Mouse (Mus musculus) intestine, postnatal 0 days (tissue): ENCODE results near the gene Slco3a1. TPM values are rescaled to one million over a fixed set of nuclear protein-coding genes. Genes with fewer than 3 reads are reported as not detected.
A peak's percentile ranks its signal among the peaks of the same experiment; 100 is the strongest.

Source experiments
- ATAC-seq: fragments of 200-750 bp; cut with Nextera tagmentation; 2 replicates; pipeline ENCODE4 v1.8.0; 2017; ENCODE audit warnings: mild to moderate bottlenecking, moderate TSS enrichment, moderate library complexity
- H3K27ac ChIP-seq: fragments of 300-500 bp; sonication (generic); 2 replicates; pipeline ENCODE4 v1.5.1; 2014; ENCODE audit warnings: mild to moderate bottlenecking, low read depth, low read length, moderate library complexity
- H3K27me3 ChIP-seq: fragments of 300-500 bp; sonication (generic); replicated peaks from 2 replicates; pipeline ENCODE4 v1.6.1; 2014; ENCODE audit warnings: low read length, mixed read lengths; ENCODE audit not compliant: control insufficient read depth, insufficient read depth
- H3K36me3 ChIP-seq: fragments of 300-500 bp; sonication (generic); 2 replicates; pipeline ENCODE4 v1.6.1; 2014; ENCODE audit warnings: mild to moderate bottlenecking, moderate library complexity; ENCODE audit not compliant: control insufficient read depth, insufficient read depth
- H3K4me1 ChIP-seq: fragments of 300-500 bp; sonication (generic); replicated peaks from 2 replicates; pipeline ENCODE4 v1.6.1; 2014; ENCODE audit warnings: antibody characterized with exemption, low read length, mixed read lengths; ENCODE audit not compliant: control insufficient read depth, insufficient read depth
- H3K4me2 ChIP-seq: fragments of 300-500 bp; sonication (generic); replicated peaks from 2 replicates; pipeline ENCODE4 v1.6.1; 2014; ENCODE audit warnings: low read depth, mild to moderate bottlenecking, moderate library complexity
- H3K4me3 ChIP-seq: fragments of 300-500 bp; sonication (generic); 2 replicates; pipeline ENCODE4 v1.5.1; 2014; ENCODE audit warnings: low read depth, low read length
- H3K9ac ChIP-seq: fragments of 300-500 bp; sonication (generic); 2 replicates; pipeline ENCODE4 v1.6.1; 2014; ENCODE audit warnings: mild to moderate bottlenecking, low read depth, low read length
- H3K9me3 ChIP-seq: fragments of 300-500 bp; sonication (generic); 2 replicates; pipeline ENCODE4 v1.6.1; 2016; ENCODE audit warnings: mixed run types; ENCODE audit not compliant: control insufficient read depth
- CTCF ChIP-seq: sonication (generic); IDR thresholded peaks from 2 replicates; pipeline ENCODE4 v1.5.1; 2016; ENCODE audit warnings: low read depth, mild to moderate bottlenecking, control low read depth, antibody characterized with exemption, moderate library complexity
- WGBS: fragments of 180-500 bp; shearing (Covaris S2); extraction: QIAGEN DNeasy Blood & Tissue Kit; methylation state at CpG from one replicate; pipeline ENCODE4 v1.1.7; 2014; 5-methylcytosine and 5-hydroxymethylcytosine counted together
- polyA plus RNA-seq: library from polyadenylated mRNA; unstranded; fragments of >200 nt; fragmentation: Nextera tagmentation; extraction: Ambion mirVana; gene quantifications from 2 replicates; pipeline ENCODE4 v1.2.1, GENCODE M21; 2015

Gene Slco3a1
- polyA plus RNA-seq, 1 experiment from 2014 or later = 8.1 TPM

GRCm38 (mm10) chr7:74464638-74465037 is 89.9 kb downstream of the Slco3a1 start:
- Histone ChIP-seq H3K4me3 (no peak overlapping the region), H3K9me3 (no peaks in the 10 kb centered on the region), H3K27me3 (no peaks in the 10 kb centered on the region), H3K9ac (no peak overlapping the region), H3K4me1 (no peaks in the 10 kb centered on the region), H3K36me3 (no peaks in the 10 kb centered on the region), H3K4me2 (no peak overlapping the region), H3K27ac (no peak overlapping the region)
- 70% methylated on average over 7 of the region's 7 CpGs for WGBS
- no peak for TF ChIP-seq CTCF
- ATAC-seq = no peak

- Histone ChIP-seq H3K27ac (no peak overlapping the region), H3K9ac (no peak overlapping the region), H3K36me3 (no peaks in the 10 kb centered on the region), H3K4me2 (no peak overlapping the region), H3K4me1 (no peaks in the 10 kb centered on the region), H3K9me3 (no peaks in the 10 kb centered on the region), H3K4me3 (no peak overlapping the region), H3K27me3 (no peaks in the 10 kb centered on the region)
- WGBS = 73% methylated on average over 4 of the region's 4 CpGs
- ATAC-seq = no peak
- no peak for TF ChIP-seq CTCF
Measured at GRCm38 (mm10) chr7:74462451-74462850, 92.1 kb downstream of the Slco3a1 start.

- ATAC-seq = no peak
- Histone ChIP-seq H3K9ac (no peak overlapping the region), H3K4me3 (no peak overlapping the region), H3K4me1 (no peaks in the 10 kb centered on the region), H3K27me3 (no peaks in the 10 kb centered on the region), H3K4me2 (no peak overlapping the region), H3K36me3 (no peaks in the 10 kb centered on the region), H3K9me3 (no peaks in the 10 kb centered on the region), H3K27ac (no peak overlapping the region)
- TF ChIP-seq CTCF = no peak
- WGBS = 75% methylated on average over 5 of the region's 5 CpGs
Measured at GRCm38 (mm10) chr7:74461736-74462135, 92.8 kb downstream of the Slco3a1 start.

- no peak for TF ChIP-seq CTCF
- no peaks in the 10 kb centered on the region for H3K27me3 ChIP-seq
- no peak overlapping the region for H3K4me3 ChIP-seq
- no peaks in the 10 kb centered on the region for H3K4me1 ChIP-seq
- no peak overlapping the region for H3K9ac ChIP-seq
- H3K27ac ChIP-seq = no peak overlapping the region
- H3K36me3 ChIP-seq = no peaks in the 10 kb centered on the region
- 96% methylated on average over 1 of the region's 1 CpGs for WGBS
- no peak overlapping the region for H3K4me2 ChIP-seq
- no peak for ATAC-seq
- no peaks in the 10 kb centered on the region for H3K9me3 ChIP-seq
Measured at GRCm38 (mm10) chr7:74461146-74461545, 93.4 kb downstream of the Slco3a1 start.

- H3K36me3 ChIP-seq = no peaks in the 10 kb centered on the region
- no peak overlapping the region for H3K9ac ChIP-seq
- no peaks in the 10 kb centered on the region for H3K9me3 ChIP-seq
- TF ChIP-seq CTCF = no peak
- no peak overlapping the region for H3K4me2 ChIP-seq
- no peak overlapping the region for H3K4me3 ChIP-seq
- WGBS = 53% methylated on average over 3 of the region's 3 CpGs
- no peak for ATAC-seq
- no peaks in the 10 kb centered on the region for H3K4me1 ChIP-seq
- H3K27me3 ChIP-seq = no peaks in the 10 kb centered on the region
- no peak overlapping the region for H3K27ac ChIP-seq
Measured at GRCm38 (mm10) chr7:74459812-74460211, 94.8 kb downstream of the Slco3a1 start.

- no peak for TF ChIP-seq CTCF
- no peaks in the 10 kb centered on the region for H3K27me3 ChIP-seq
- no peaks in the 10 kb centered on the region for H3K9me3 ChIP-seq
- H3K36me3 ChIP-seq = no peaks in the 10 kb centered on the region
- ATAC-seq = no peak
- 63% methylated on average over 5 of the region's 5 CpGs for WGBS
- no peak overlapping the region for H3K4me2 ChIP-seq
- H3K4me3 ChIP-seq = no peak overlapping the region
- H3K9ac ChIP-seq = no peak overlapping the region
- 0 out of 2 replicates have a peak overlapping the region, but pooled peaks have one; percentile 35 for H3K27ac ChIP-seq
- H3K4me1 ChIP-seq = no peaks in the 10 kb centered on the region
Measured at GRCm38 (mm10) chr7:74459277-74459676, 95.3 kb downstream of the Slco3a1 start.
